Mouse (Mus musculus): ENCODE data around the gene Slc7a8.

- TF ChIP-seq CTCF (IDR thresholded peaks at IDR 0.05; ENCODE audit: low read depth, low read length) (no peak), POLR2AphosphoS5 (IDR thresholded peaks at IDR 0.05; ENCODE audit: insufficient replicate concordance, low read depth, low read length) (no peak)
Measured at GRCm38 (mm10) chr14:54795901-54796300, 14.2 kb upstream of the Slc7a8 start.

Measured in G1E (cell line).